Mouse (Mus musculus): Measurements from ENCODE around the gene Klhl31. TPM values are rescaled to one million over a fixed set of nuclear protein-coding genes. Genes with fewer than 3 reads are reported as not detected.

Gene Klhl31
- polyA plus RNA-seq, 1 experiment from 2014 or later, result 0.29 TPM

DNA sequence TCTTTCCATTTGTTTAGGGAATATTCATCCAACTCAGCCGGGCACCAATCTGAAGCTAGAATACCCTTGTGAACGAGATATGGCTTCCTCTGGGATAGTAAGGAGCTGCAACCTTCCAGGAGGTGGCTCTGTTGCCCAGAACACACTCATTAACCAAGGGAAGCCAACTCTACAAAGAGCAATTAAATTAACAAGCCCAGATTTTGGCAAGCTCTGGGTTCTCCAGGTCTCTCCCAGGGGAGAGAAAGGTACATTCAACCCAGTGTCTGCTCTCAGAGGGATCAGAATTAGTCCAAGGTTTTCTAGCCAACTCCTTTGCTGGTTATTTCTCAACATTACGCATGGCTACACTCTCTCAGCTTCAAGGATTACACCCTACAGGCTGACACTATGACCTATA, 26.6 kb downstream of the Klhl31 start:
- Histone ChIP-seq H3K27ac (ENCODE audit: low read depth, low read length) (no peak overlapping the region), H3K9ac (ENCODE audit: low read length) (no peak overlapping the region), H3K27me3 (ENCODE audit: control insufficient read depth, insufficient read depth, low read length) (no peaks in the 10 kb centered on the region), H3K4me1 (replicated peaks; ENCODE audit: control insufficient read depth, insufficient read depth, low read length) (no peaks in the 10 kb centered on the region), H3K4me3 (ENCODE audit: low read depth, low read length) (no peak overlapping the region), H3K36me3 (ENCODE audit: control insufficient read depth, insufficient read depth, low read length) (no peaks in the 10 kb centered on the region), H3K9me3 (ENCODE audit: control insufficient read depth, low read length) (no peaks in the 10 kb centered on the region), H3K4me2 (ENCODE audit: low read depth, low read length, severe bottlenecking) (no peak overlapping the region)
- no peak for ATAC-seq (replicated peaks; ENCODE audit: low FRiP score)
- no peak for DNase-seq (ENCODE audit: low spot score)
- 82% methylated on average over 3 of the region's 3 CpGs for WGBS

- Histone ChIP-seq H3K4me1 (replicated peaks; ENCODE audit: control insufficient read depth, insufficient read depth, low read length) (no peaks in the 10 kb centered on the region), H3K9ac (ENCODE audit: low read length) (no peak overlapping the region), H3K9me3 (ENCODE audit: control insufficient read depth, low read length) (no peaks in the 10 kb centered on the region), H3K27me3 (ENCODE audit: control insufficient read depth, insufficient read depth, low read length) (no peaks in the 10 kb centered on the region), H3K4me2 (ENCODE audit: low read depth, low read length, severe bottlenecking) (no peak overlapping the region), H3K27ac (ENCODE audit: low read depth, low read length) (no peak overlapping the region), H3K4me3 (ENCODE audit: low read depth, low read length) (no peak overlapping the region), H3K36me3 (ENCODE audit: control insufficient read depth, insufficient read depth, low read length) (no peaks in the 10 kb centered on the region)
- DNase-seq (ENCODE audit: low spot score), result no peak
- WGBS, result 88% methylated on average over 6 of the region's 6 CpGs
- ATAC-seq (replicated peaks; ENCODE audit: low FRiP score), result no peak
These were observed 33.8 kb downstream of the Klhl31 start for GRCm38 (mm10) chr9:77670095-77670494.

- 90% methylated on average over 5 of the region's 5 CpGs for WGBS
- Histone ChIP-seq H3K9me3 (ENCODE audit: control insufficient read depth, low read length) (no peaks in the 10 kb centered on the region), H3K4me2 (ENCODE audit: low read depth, low read length, severe bottlenecking) (no peak overlapping the region), H3K27me3 (ENCODE audit: control insufficient read depth, insufficient read depth, low read length) (no peaks in the 10 kb centered on the region), H3K4me1 (replicated peaks; ENCODE audit: control insufficient read depth, insufficient read depth, low read length) (no peaks in the 10 kb centered on the region), H3K36me3 (ENCODE audit: control insufficient read depth, insufficient read depth, low read length) (no peaks in the 10 kb centered on the region), H3K9ac (ENCODE audit: low read length) (no peak overlapping the region), H3K27ac (ENCODE audit: low read depth, low read length) (no peak overlapping the region), H3K4me3 (ENCODE audit: low read depth, low read length) (no peak overlapping the region)
- ATAC-seq (replicated peaks; ENCODE audit: low FRiP score), result no peak
- DNase-seq (ENCODE audit: low spot score), result no peak
These were observed 34.7 kb downstream of the Klhl31 start for GRCm38 (mm10) chr9:77671004-77671403.

- H3K9me3 ChIP-seq (ENCODE audit: control insufficient read depth, low read length), result no peaks in the 10 kb centered on the region
- H3K36me3 ChIP-seq (ENCODE audit: control insufficient read depth, insufficient read depth, low read length), result no peaks in the 10 kb centered on the region
- no peak overlapping the region for H3K4me3 ChIP-seq (ENCODE audit: low read depth, low read length)
- H3K27ac ChIP-seq (ENCODE audit: low read depth, low read length), result no peak overlapping the region
- H3K4me1 ChIP-seq (replicated peaks; ENCODE audit: control insufficient read depth, insufficient read depth, low read length), result no peaks in the 10 kb centered on the region
- no peak overlapping the region for H3K4me2 ChIP-seq (ENCODE audit: low read depth, low read length, severe bottlenecking)
- H3K9ac ChIP-seq (ENCODE audit: low read length), result no peak overlapping the region
- ATAC-seq (replicated peaks; ENCODE audit: low FRiP score), result no peak
- WGBS, result 90% methylated on average over 4 of the region's 4 CpGs
- no peaks in the 10 kb centered on the region for H3K27me3 ChIP-seq (ENCODE audit: control insufficient read depth, insufficient read depth, low read length)
- DNase-seq (ENCODE audit: low spot score), result no peak
These were observed 36.9 kb downstream of the Klhl31 start for GRCm38 (mm10) chr9:77673218-77673617.

GRCm38 (mm10) chr9:77673986-77674385, 37.7 kb downstream of the Klhl31 start:
- Histone ChIP-seq H3K36me3 (ENCODE audit: control insufficient read depth, insufficient read depth, low read length) (no peaks in the 10 kb centered on the region), H3K9me3 (ENCODE audit: control insufficient read depth, low read length) (no peaks in the 10 kb centered on the region), H3K9ac (ENCODE audit: low read length) (no peak overlapping the region), H3K27ac (ENCODE audit: low read depth, low read length) (no peak overlapping the region), H3K27me3 (ENCODE audit: control insufficient read depth, insufficient read depth, low read length) (no peaks in the 10 kb centered on the region), H3K4me3 (ENCODE audit: low read depth, low read length) (no peak overlapping the region), H3K4me1 (replicated peaks; ENCODE audit: control insufficient read depth, insufficient read depth, low read length) (no peaks in the 10 kb centered on the region), H3K4me2 (ENCODE audit: low read depth, low read length, severe bottlenecking) (no peak overlapping the region)
- ATAC-seq (replicated peaks; ENCODE audit: low FRiP score) (no peak), DNase-seq (ENCODE audit: low spot score) (no peak)
- 92% methylated on average over 2 of the region's 2 CpGs for WGBS

DNA sequence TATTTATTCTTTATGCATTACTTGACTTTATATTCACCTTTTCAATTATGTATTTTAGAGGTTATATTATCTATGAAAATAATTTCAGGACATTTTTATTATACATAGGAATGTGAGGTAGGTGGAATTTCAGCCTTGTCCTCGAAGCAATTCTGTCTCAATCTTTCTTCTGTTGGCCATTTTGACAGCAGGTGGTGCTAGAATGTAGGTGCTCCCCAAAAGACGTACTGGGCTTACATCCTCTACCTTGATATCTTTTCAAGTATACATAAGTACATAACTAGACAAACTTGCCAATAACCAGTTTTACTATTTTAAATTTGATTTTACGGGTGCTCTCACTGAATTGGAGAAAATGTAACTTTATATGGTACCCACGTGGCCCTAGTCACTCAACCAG, 48.6 kb downstream of the Klhl31 start:
- Histone ChIP-seq H3K27me3 (ENCODE audit: control insufficient read depth, insufficient read depth, low read length) (no peaks in the 10 kb centered on the region), H3K4me2 (ENCODE audit: low read depth, low read length, severe bottlenecking) (no peak overlapping the region), H3K4me1 (replicated peaks; ENCODE audit: control insufficient read depth, insufficient read depth, low read length) (no peaks in the 10 kb centered on the region), H3K9me3 (ENCODE audit: control insufficient read depth, low read length) (no peaks in the 10 kb centered on the region), H3K9ac (ENCODE audit: low read length) (no peak overlapping the region), H3K4me3 (ENCODE audit: low read depth, low read length) (no peak overlapping the region), H3K36me3 (ENCODE audit: control insufficient read depth, insufficient read depth, low read length) (no peaks in the 10 kb centered on the region), H3K27ac (ENCODE audit: low read depth, low read length) (no peak overlapping the region)
- ATAC-seq (replicated peaks; ENCODE audit: low FRiP score) (no peak), DNase-seq (ENCODE audit: low spot score) (no peak)
- 87% methylated on average over 4 of the region's 4 CpGs for WGBS

GRCm38 (mm10) chr9:77685825-77686500, 49.7 kb downstream of the Klhl31 start:
- Histone ChIP-seq H3K36me3 (ENCODE audit: control insufficient read depth, insufficient read depth, low read length) (no peaks in the 10 kb centered on the region), H3K4me3 (ENCODE audit: low read depth, low read length) (no peak overlapping the region), H3K9ac (ENCODE audit: low read length) (no peak overlapping the region), H3K27ac (ENCODE audit: low read depth, low read length) (no peak overlapping the region), H3K9me3 (ENCODE audit: control insufficient read depth, low read length) (no peaks in the 10 kb centered on the region), H3K4me1 (replicated peaks; ENCODE audit: control insufficient read depth, insufficient read depth, low read length) (no peaks in the 10 kb centered on the region), H3K27me3 (ENCODE audit: control insufficient read depth, insufficient read depth, low read length) (no peaks in the 10 kb centered on the region), H3K4me2 (ENCODE audit: low read depth, low read length, severe bottlenecking) (no peak overlapping the region)
- 84% methylated on average over 5 of the region's 5 CpGs for WGBS
- ATAC-seq (replicated peaks; ENCODE audit: low FRiP score) (no peak), DNase-seq (ENCODE audit: low spot score) (no peak)

GRCm38 (mm10) chr9:77692707-77693106, 56.4 kb downstream of the Klhl31 start:
- no peaks in the 10 kb centered on the region for H3K4me1 ChIP-seq (replicated peaks; ENCODE audit: control insufficient read depth, insufficient read depth, low read length)
- no peaks in the 10 kb centered on the region for H3K27me3 ChIP-seq (ENCODE audit: control insufficient read depth, insufficient read depth, low read length)
- H3K9me3 ChIP-seq (ENCODE audit: control insufficient read depth, low read length), result no peaks in the 10 kb centered on the region
- no peak overlapping the region for H3K4me2 ChIP-seq (ENCODE audit: low read depth, low read length, severe bottlenecking)
- H3K27ac ChIP-seq (ENCODE audit: low read depth, low read length), result no peak overlapping the region
- no peaks in the 10 kb centered on the region for H3K36me3 ChIP-seq (ENCODE audit: control insufficient read depth, insufficient read depth, low read length)
- no peak overlapping the region for H3K9ac ChIP-seq (ENCODE audit: low read length)
- ATAC-seq (replicated peaks; ENCODE audit: low FRiP score), result no peak
- no peak for DNase-seq (ENCODE audit: low spot score)
- WGBS, result 78% methylated on average over 7 of the region's 7 CpGs
- no peak overlapping the region for H3K4me3 ChIP-seq (ENCODE audit: low read depth, low read length)

DNA sequence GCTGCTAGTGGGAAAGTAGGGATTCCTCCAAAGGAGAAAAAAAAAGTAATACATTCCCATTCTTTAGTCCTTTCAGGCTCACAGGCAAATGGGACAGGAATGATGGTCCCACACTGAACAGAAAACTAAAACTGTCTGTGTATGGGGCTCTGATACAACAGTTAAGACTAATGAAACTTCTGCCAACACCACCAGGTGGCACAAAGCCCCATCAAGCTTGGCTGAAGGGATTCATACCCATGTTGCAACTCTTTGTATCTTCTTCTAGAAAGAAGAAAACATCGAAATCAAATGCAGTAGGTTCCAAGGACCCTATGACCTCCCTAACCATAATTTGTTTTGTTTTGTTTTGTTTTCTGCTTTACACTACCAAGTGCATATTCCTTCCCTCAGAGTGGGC, 57.1 kb downstream of the Klhl31 start:
- WGBS, result 89% methylated on average over 1 of the region's 1 CpGs
- H3K27ac ChIP-seq (ENCODE audit: low read depth, low read length), result no peak overlapping the region
- no peaks in the 10 kb centered on the region for H3K9me3 ChIP-seq (ENCODE audit: control insufficient read depth, low read length)
- H3K4me3 ChIP-seq (ENCODE audit: low read depth, low read length), result no peak overlapping the region
- H3K4me2 ChIP-seq (ENCODE audit: low read depth, low read length, severe bottlenecking), result no peak overlapping the region
- no peaks in the 10 kb centered on the region for H3K36me3 ChIP-seq (ENCODE audit: control insufficient read depth, insufficient read depth, low read length)
- no peak for ATAC-seq (replicated peaks; ENCODE audit: low FRiP score)
- DNase-seq (ENCODE audit: low spot score), result no peak
- no peaks in the 10 kb centered on the region for H3K27me3 ChIP-seq (ENCODE audit: control insufficient read depth, insufficient read depth, low read length)
- H3K4me1 ChIP-seq (replicated peaks; ENCODE audit: control insufficient read depth, insufficient read depth, low read length), result no peaks in the 10 kb centered on the region
- H3K9ac ChIP-seq (ENCODE audit: low read length), result no peak overlapping the region
